Mouse (Mus musculus) myocyte (in vitro differentiated cells): ENCODE measurements around the gene Phka2.

Experiments
- CEBPB ChIP-seq: IDR thresholded peaks from 2 replicates; pipeline ENCODE4 v1.6.1; 2011; ENCODE audit warnings: mild to moderate bottlenecking, moderate library complexity; ENCODE audit not compliant: poor library complexity, insufficient read depth, severe bottlenecking
- E2F4 ChIP-seq: IDR thresholded peaks from one replicate; pipeline ENCODE4 v1.6.1; 2011; ENCODE audit warnings: mild to moderate bottlenecking, control low read depth, moderate library complexity; ENCODE audit not compliant: insufficient read depth
- MYOD1 ChIP-seq, 3 experiments: IDR thresholded peaks; one replicate each; pipeline ENCODE4 v1.6.1; 2011; ENCODE audit warnings: control low read depth in 2 of 3, low read depth in 2 of 3, mild to moderate bottlenecking in 2 of 3, moderate library complexity in 1 of 3; ENCODE audit not compliant: insufficient read length in 2 of 3, control insufficient read depth in 1 of 3
- MYOG ChIP-seq, 3 experiments: IDR thresholded peaks; one replicate each; pipeline ENCODE4 v1.6.1; 2011; ENCODE audit warnings: control low read depth in 2 of 3, low read depth in 2 of 3, mild to moderate bottlenecking in 2 of 3; ENCODE audit not compliant: insufficient read length in 2 of 3, control insufficient read depth in 1 of 3, insufficient read depth in 1 of 3
- POLR2A ChIP-seq: IDR thresholded peaks from one replicate; pipeline ENCODE4 v1.6.1; 2011; ENCODE audit warnings: low read depth, mild to moderate bottlenecking, control low read depth, moderate library complexity; ENCODE audit not compliant: insufficient read length
- POLR2AphosphoS2 ChIP-seq: IDR thresholded peaks from one replicate; pipeline ENCODE4 v1.6.1; 2011; ENCODE audit warnings: low read depth, control low read depth; ENCODE audit not compliant: insufficient read length
- TCF12 ChIP-seq: IDR thresholded peaks from one replicate; pipeline ENCODE4 v1.6.1; 2011; ENCODE audit warnings: mild to moderate bottlenecking, control low read depth; ENCODE audit not compliant: poor library complexity, insufficient read depth, severe bottlenecking
- USF1 ChIP-seq: IDR thresholded peaks from one replicate; pipeline ENCODE4 v1.6.1; 2011; ENCODE audit warnings: low read depth, mild to moderate bottlenecking, control low read depth, moderate library complexity

DNA sequence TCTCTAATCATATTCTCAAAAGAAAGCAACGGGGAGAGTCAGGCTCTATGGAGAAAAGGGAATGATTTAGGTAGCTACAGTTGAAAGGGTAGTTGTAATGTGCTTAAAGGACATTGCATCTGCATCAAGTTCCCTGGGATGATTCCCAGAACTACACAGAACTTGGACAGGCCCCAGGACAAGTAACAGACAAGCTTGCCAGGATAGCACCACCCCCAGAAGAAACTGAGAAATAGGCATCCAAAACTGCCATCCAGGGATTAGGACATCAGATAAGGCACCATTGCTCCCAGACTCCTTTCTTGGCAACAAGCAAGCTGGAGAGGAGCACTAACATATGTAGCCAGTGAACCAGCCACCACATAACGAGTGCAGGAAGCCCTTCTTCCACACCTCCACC lies 40.8 kb downstream of the Phka2 start:
- no peak for TF ChIP-seq POLR2AphosphoS2
- no peak for TF ChIP-seq POLR2A
- no peak for TF ChIP-seq TCF12
- no peak for TF ChIP-seq USF1
- no peak for TF ChIP-seq E2F4
- no peak for TF ChIP-seq CEBPB
- no peak for TF ChIP-seq MYOD1 (IDR thresholded peaks at IDR 0.05; ENCODE audit: control insufficient read depth in 1 of 3, insufficient read length in 2 of 3, low read depth in 2 of 3)
- no peak for TF ChIP-seq MYOG (IDR thresholded peaks at IDR 0.05; ENCODE audit: control insufficient read depth in 1 of 3, insufficient read depth in 1 of 3, insufficient read length in 2 of 3, low read depth in 2 of 3)
